Comparison of ENCODE assay signal across 15 mouse cellular contexts in the genomic region with DNA sequence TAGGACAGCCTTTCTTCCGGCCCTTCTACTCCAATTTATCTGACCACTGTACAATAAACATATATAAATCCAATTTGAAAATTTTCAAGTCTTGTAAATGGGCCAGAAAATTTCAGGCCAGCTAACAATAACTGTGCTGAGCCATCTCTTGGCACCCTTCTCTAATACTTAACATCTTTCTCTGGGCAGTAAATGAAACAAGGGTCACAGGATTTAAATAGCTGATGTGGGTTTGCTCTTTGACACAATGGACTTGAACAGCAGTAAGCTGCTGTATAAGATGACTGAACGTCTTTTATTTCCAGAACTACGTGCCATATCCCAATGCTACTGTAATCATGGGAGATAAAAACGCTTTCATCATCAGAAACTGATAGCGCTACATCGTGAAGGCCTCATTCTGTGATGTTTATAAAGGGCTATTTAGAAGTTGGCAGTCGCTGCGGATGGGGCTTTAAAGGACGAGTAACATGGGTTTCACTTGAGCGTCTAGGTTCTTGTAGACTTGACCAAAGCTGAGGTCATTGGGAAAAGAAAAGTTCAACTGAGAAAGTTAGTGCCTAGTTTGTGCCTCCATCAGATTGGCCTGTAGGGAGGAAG. TPM values are rescaled to one million over a fixed set of nuclear protein-coding genes. Genes with fewer than 3 reads are reported as not detected.
"Had no signal": no experiment of that assay in that cellular context is flagged by ENCODE, and none has a peak within 500 bp of the region (broad histone marks: within the 10 kb centered on the region; RNA-seq: fewer than 3 reads in every experiment).

No protein-coding gene starts in this region.

- ATAC-seq: intestine, embryonic 16.5 days; lung, postnatal 0 days; midbrain, embryonic 15.5 days had no signal

- H3K27ac ChIP-seq: limb, embryonic 12.5 days; liver, embryonic 15.5 days; macrophage; midbrain, embryonic 15.5 days; neural tube, embryonic 12.5 days had no signal

- H3K4me3 ChIP-seq: limb, embryonic 12.5 days; liver, embryonic 15.5 days; megakaryocyte, embryonic 14.5 days; midbrain, embryonic 15.5 days; neural tube, embryonic 12.5 days had no signal

- DNase-seq: layer of hippocampus, adult 9-11 months; liver; right cerebral cortex, postnatal 4 days; spleen, adult 18-20 months; thymus, adult 18-20 months; thymus, postnatal 14 days had no signal

- H3K9me3 ChIP-seq: limb, embryonic 12.5 days; liver, embryonic 15.5 days; megakaryocyte, embryonic 14.5 days; midbrain, embryonic 15.5 days; neural tube, embryonic 12.5 days had no signal

- H3K4me1 ChIP-seq: limb, embryonic 12.5 days; liver, embryonic 15.5 days; midbrain, embryonic 15.5 days; neural tube, embryonic 12.5 days had no signal

- H3K9ac ChIP-seq: limb, embryonic 12.5 days; liver, embryonic 15.5 days; midbrain, embryonic 15.5 days; neural tube, embryonic 12.5 days had no signal

- H3K27me3 ChIP-seq: limb, embryonic 12.5 days; liver, embryonic 15.5 days; megakaryocyte, embryonic 14.5 days; midbrain, embryonic 15.5 days; neural tube, embryonic 12.5 days had no signal

- H3K36me3 ChIP-seq: limb, embryonic 12.5 days; liver, embryonic 15.5 days; midbrain, embryonic 15.5 days; neural tube, embryonic 12.5 days had no signal

- H3K4me2 ChIP-seq: limb, embryonic 12.5 days; liver, embryonic 15.5 days; midbrain, embryonic 11.5 days; midbrain, embryonic 15.5 days; neural tube, embryonic 12.5 days had no signal

RNA-seq across cellular contexts. Expression of a gene that starts 30.8 kb away (rescaled TPM):
- polyA plus RNA-seq: macrophage had no signal
